Mouse (Mus musculus) frontal cortex, postnatal 14 days (tissue): ENCODE data around the gene Mlst8.
"Not testable (repeated sequence)": the region's sequence is repeated elsewhere in the genome, so short reads cannot be mapped to it uniquely, and the experiment has no call there.

Source experiments
- DNase-seq, 2 experiments: peaks; one replicate each; pipeline ENCODE4 v3.0.0; 2022; ENCODE audit warnings: low spot score in 2 of 2

The Mlst8 gene

GRCm38 (mm10) chr17:24426471-24427169, 52.3 kb downstream of the Mlst8 start, which contains the start of gene Eci1:
TSS of gene Eci1 (plus strand) at chr17:24426641.
- DNase-seq: peak; percentile 86 to 87

- no peak for DNase-seq
These were observed 53.0 kb downstream of the Mlst8 start for GRCm38 (mm10) chr17:24425905-24426304.

DNA sequence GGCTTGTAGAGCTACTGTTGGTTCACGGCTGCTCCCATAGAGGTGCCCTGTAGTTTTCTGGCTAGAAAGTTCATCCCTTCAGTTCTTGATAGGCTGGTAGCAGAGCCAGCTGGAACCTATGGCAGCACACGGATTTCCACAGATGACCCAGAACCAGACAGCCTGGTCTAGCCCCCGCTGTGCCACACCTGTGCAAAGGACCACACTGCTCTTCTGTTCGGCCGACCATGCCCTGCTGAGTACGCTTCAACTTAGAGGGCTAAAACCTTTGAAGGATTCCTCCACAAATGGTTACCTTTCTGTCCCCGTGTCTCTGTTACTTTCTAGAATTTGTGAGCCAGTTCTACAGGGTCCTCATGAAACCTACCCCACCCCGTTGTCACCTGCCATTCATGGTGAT, 53.6 kb downstream of the Mlst8 start:
- DNase-seq: not testable (repeated sequence)

DNA sequence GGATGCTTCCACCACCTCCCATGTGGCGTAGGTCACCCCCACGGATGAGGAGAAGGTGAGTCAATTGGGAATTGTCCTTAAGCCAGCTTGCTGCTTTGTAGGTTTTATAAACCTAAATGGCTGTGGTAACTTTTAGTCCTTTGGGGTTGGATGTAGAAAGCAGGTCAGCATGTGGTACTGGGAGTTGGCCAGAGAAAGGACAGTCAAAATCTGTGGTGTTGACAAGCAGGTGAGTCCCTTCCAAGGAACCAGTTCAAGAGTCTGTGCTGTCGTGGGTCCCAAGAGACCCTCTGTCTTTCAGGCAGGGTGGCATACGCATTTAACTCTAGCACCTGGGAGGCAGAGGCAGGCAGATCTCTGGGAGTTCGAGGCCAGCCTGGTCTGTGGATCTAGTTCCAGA, 54.4 kb downstream of the Mlst8 start:
- DNase-seq: no peak
